ENCODE assay signal across 12 mouse cellular contexts in the genomic region with DNA sequence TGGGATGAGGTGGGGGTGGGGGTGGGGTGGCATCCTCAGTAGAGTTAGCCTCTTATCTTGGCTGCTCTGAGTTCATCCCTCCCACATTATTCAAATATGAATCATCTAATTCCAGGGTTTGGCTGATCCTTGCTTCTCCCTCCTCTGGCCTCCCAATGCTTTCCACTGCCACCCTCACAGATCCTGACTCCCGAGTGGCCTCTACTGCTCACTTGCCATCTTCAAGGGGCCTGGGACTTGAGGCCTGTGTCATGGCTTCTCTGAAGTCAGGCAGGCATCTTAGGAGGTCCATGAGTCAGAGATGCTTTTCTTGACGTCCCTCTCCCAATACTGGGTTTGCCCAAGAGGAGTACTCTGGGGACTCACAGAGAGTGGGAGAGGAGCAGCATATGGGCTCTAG. TPM values are rescaled to one million over a fixed set of nuclear protein-coding genes. Genes with fewer than 3 reads are reported as not detected.
DNase-seq lines count a peak whose midpoint lies in the region; ATAC-seq lines count a peak whose summit lies in the region.
"Had no signal": no experiment of that assay in that cellular context is flagged by ENCODE, and none has a peak within 500 bp of the region (broad histone marks: within the 10 kb centered on the region; RNA-seq: fewer than 3 reads in every experiment).

No protein-coding gene starts in this region.

- H3K27ac ChIP-seq in liver, embryonic 11.5 days (ENCODE audit: low read depth, low read length): no peak overlapping the region
- no peak overlapping the region for H3K27ac ChIP-seq in hindbrain, embryonic 16.5 days (ENCODE audit: low read depth, low read length)
- H3K27ac ChIP-seq in liver, embryonic 12.5 days: no peak overlapping the region
- H3K27ac ChIP-seq: limb, embryonic 12.5 days had no signal

- 0 out of 2 replicates have a peak, but pooled peaks have one; percentile 23 for ATAC-seq in liver, embryonic 11.5 days (replicated peaks; ENCODE audit: low FRiP score)
- ATAC-seq in hindbrain, embryonic 16.5 days: no peak
- ATAC-seq in liver, embryonic 12.5 days: no peak

- H3K4me1 ChIP-seq in liver, embryonic 11.5 days (replicated peaks; ENCODE audit: control insufficient read depth, insufficient read depth, low read length): no peaks in the 10 kb centered on the region
- H3K4me1 ChIP-seq in hindbrain, embryonic 16.5 days (ENCODE audit: control insufficient read depth, insufficient read depth, low read depth, low read length): peaks cover 13% of the 10 kb centered on the region
- H3K4me1 ChIP-seq in liver, embryonic 12.5 days: no peaks in the 10 kb centered on the region

- no peaks in the 10 kb centered on the region for H3K36me3 ChIP-seq in liver, embryonic 11.5 days (ENCODE audit: control insufficient read depth, insufficient read depth, low read length)
- no peaks in the 10 kb centered on the region for H3K36me3 ChIP-seq in hindbrain, embryonic 16.5 days (ENCODE audit: control insufficient read depth, insufficient read depth, low read length)
- no peaks in the 10 kb centered on the region for H3K36me3 ChIP-seq in liver, embryonic 12.5 days
- H3K36me3 ChIP-seq: limb, embryonic 12.5 days had no signal

- WGBS in liver, embryonic 11.5 days: 40% methylated on average over 2 of the region's 2 CpGs
- WGBS in hindbrain, embryonic 16.5 days: 9% methylated on average over 2 of the region's 2 CpGs
- 32% methylated on average over 2 of the region's 2 CpGs for WGBS in liver, embryonic 12.5 days (ENCODE audit: insufficient replicate concordance)

- no peak overlapping the region for H3K9ac ChIP-seq in liver, embryonic 11.5 days (ENCODE audit: low read depth, low read length)
- no peak overlapping the region for H3K9ac ChIP-seq in hindbrain, embryonic 16.5 days (ENCODE audit: low read depth, low read length)
- no peak overlapping the region for H3K9ac ChIP-seq in liver, embryonic 12.5 days
- H3K9ac ChIP-seq: limb, embryonic 12.5 days had no signal

- H3K4me2 ChIP-seq in liver, embryonic 11.5 days: no peak overlapping the region
- peak overlapping the region; percentile 92 for H3K4me2 ChIP-seq in hindbrain, embryonic 16.5 days (ENCODE audit: low read length)
- no peak overlapping the region for H3K4me2 ChIP-seq in liver, embryonic 12.5 days

- H3K4me3 ChIP-seq in liver, embryonic 11.5 days (ENCODE audit: low read depth, low read length): no peak overlapping the region
- H3K4me3 ChIP-seq in hindbrain, embryonic 16.5 days (ENCODE audit: low read length): no peak overlapping the region
- H3K4me3 ChIP-seq in liver, embryonic 12.5 days: no peak overlapping the region

- DNase-seq in adrenal gland, adult (ENCODE audit: inconsistent age in 2 of 2, low spot score in 1 of 2): peak; percentile 47 to 64
- no peak for DNase-seq in adrenal gland, adult 8-10 months
- DNase-seq in liver, embryonic 11.5 days (ENCODE audit: low spot score): no peak
- DNase-seq in liver: no peak
- DNase-seq in retina, embryonic 14.5 days (ENCODE audit: low spot score): peak; percentile 42
- no peak for DNase-seq in cerebellum, adult 9-10 months
- DNase-seq: gastrocnemius, postnatal 36 days; lung, postnatal 36 days; thymus, postnatal 36 days had no signal

- no peaks in the 10 kb centered on the region for H3K9me3 ChIP-seq in liver, embryonic 11.5 days (ENCODE audit: control insufficient read depth, low read length)
- H3K9me3 ChIP-seq in hindbrain, embryonic 16.5 days (ENCODE audit: control insufficient read depth, low read length): no peaks in the 10 kb centered on the region
- H3K9me3 ChIP-seq in liver, embryonic 12.5 days (replicated peaks): no peaks in the 10 kb centered on the region
- H3K9me3 ChIP-seq: limb, embryonic 12.5 days had no signal

- H3K27me3 ChIP-seq in liver, embryonic 11.5 days (replicated peaks; ENCODE audit: control insufficient read depth, insufficient read depth, low read length): peaks cover 47% of the 10 kb centered on the region
- H3K27me3 ChIP-seq in hindbrain, embryonic 16.5 days (replicated peaks; ENCODE audit: control insufficient read depth, insufficient read depth, low read length): peaks cover 4% of the 10 kb centered on the region; the same call in 1 of the 2 replicates
- peaks cover 69% of the 10 kb centered on the region for H3K27me3 ChIP-seq in liver, embryonic 12.5 days (replicated peaks)

RNA-seq across cellular contexts. Expression of gene Ildr2, which starts 1.7 kb away (rescaled TPM):
- total RNA-seq in adrenal gland, adult 8-10 months (2022): 10 to 100 TPM in 2 of 4 experiments, 1 to 10 TPM in 2; 4.0 to 16.9 (median 10.1) TPM
- polyA plus RNA-seq in liver, embryonic 11.5 days (2014; fragmentation: Nextera tagmentation; extraction: Ambion mirVana): 0.43 and 0.53 TPM in 2 replicates
- polyA plus RNA-seq in hindbrain, embryonic 16.5 days (2015; fragmentation: Nextera tagmentation; extraction: Ambion mirVana): 3.3 TPM in 2 replicates
- polyA plus RNA-seq in liver, embryonic 12.5 days (2016; fragmentation: Nextera tagmentation; extraction: Ambion mirVana): 0.12 and 0.41 TPM in 2 replicates

RNA-seq across cellular contexts. Expression of gene Mael, which starts 17.1 kb away (rescaled TPM):
- total RNA-seq in adrenal gland, adult 8-10 months (2022): not detected
- polyA plus RNA-seq in liver, embryonic 11.5 days (2014; fragmentation: Nextera tagmentation; extraction: Ambion mirVana): not detected in 2 replicates
- 0.17 and 0.29 TPM in 2 replicates for polyA plus RNA-seq in hindbrain, embryonic 16.5 days (2015; fragmentation: Nextera tagmentation; extraction: Ambion mirVana)
- polyA plus RNA-seq in liver, embryonic 12.5 days (2016; fragmentation: Nextera tagmentation; extraction: Ambion mirVana): not detected in 2 replicates
- total RNA-seq: gastrocnemius, postnatal 36 days had no signal
- polyA plus RNA-seq: limb, embryonic 12.5 days had no signal

Comparison
In these comparisons a context has a peak if more than half of its experiments do, and no peak if none do; other contexts are left out.
1. DNase-seq: peak in adrenal gland, adult (2 of 2) and retina, embryonic 14.5 days (single experiment); none in adrenal gland, adult 8-10 months (single experiment), liver, embryonic 11.5 days (single experiment), liver (single experiment) and cerebellum, adult 9-10 months (single experiment).